Mouse (Mus musculus) heart, adult 9 months (tissue): ENCODE results near the gene Tbc1d1.

Source experiments
- DNase-seq, 2 experiments: peaks; one replicate each; pipeline ENCODE4 v3.0.0; 2022; ENCODE audit warnings: low spot score in 2 of 2

The Tbc1d1 gene

GRCm38 (mm10) chr5:64160705-64161391, 4.7 kb downstream of the Tbc1d1 start:
- peak; percentile 10 to 22 for DNase-seq

- no peak for DNase-seq
Measured at GRCm38 (mm10) chr5:64161917-64162316, 5.8 kb downstream of the Tbc1d1 start.

- no peak for DNase-seq
Measured at GRCm38 (mm10) chr5:64162582-64162981, 6.5 kb downstream of the Tbc1d1 start.

GRCm38 (mm10) chr5:64164414-64164813, 8.3 kb downstream of the Tbc1d1 start:
- no peak for DNase-seq

GRCm38 (mm10) chr5:64165826-64166225, 9.7 kb downstream of the Tbc1d1 start:
- no peak for DNase-seq

- no peak for DNase-seq
Measured at GRCm38 (mm10) chr5:64168990-64169540, 13.0 kb downstream of the Tbc1d1 start.

- no peak for DNase-seq
Measured at GRCm38 (mm10) chr5:64172884-64173283, 16.8 kb downstream of the Tbc1d1 start.

GRCm38 (mm10) chr5:64173302-64173701, 17.2 kb downstream of the Tbc1d1 start:
- DNase-seq: no peak

GRCm38 (mm10) chr5:64174429-64174935, 18.4 kb downstream of the Tbc1d1 start:
- no peak for DNase-seq

GRCm38 (mm10) chr5:64180548-64180947, 24.4 kb downstream of the Tbc1d1 start:
- no peak for DNase-seq

GRCm38 (mm10) chr5:64183712-64184111, 27.6 kb downstream of the Tbc1d1 start:
- DNase-seq: no peak

- no peak for DNase-seq
Measured at GRCm38 (mm10) chr5:64185257-64185656, 29.2 kb downstream of the Tbc1d1 start.

GRCm38 (mm10) chr5:64186566-64186965, 30.5 kb downstream of the Tbc1d1 start:
- peak; percentile 18 to 19 for DNase-seq

GRCm38 (mm10) chr5:64188083-64188648, 32.1 kb downstream of the Tbc1d1 start:
- no peak for DNase-seq

- no peak for DNase-seq
Measured at GRCm38 (mm10) chr5:64190892-64191291, 34.8 kb downstream of the Tbc1d1 start.

- DNase-seq: peak; percentile 32 to 58
Measured at GRCm38 (mm10) chr5:64193353-64193752, 37.2 kb downstream of the Tbc1d1 start.

GRCm38 (mm10) chr5:64196250-64196865, 40.3 kb downstream of the Tbc1d1 start:
- DNase-seq: no peak

GRCm38 (mm10) chr5:64196866-64197321, 40.8 kb downstream of the Tbc1d1 start:
- no peak for DNase-seq

- no peak for DNase-seq
Measured at GRCm38 (mm10) chr5:64198624-64199023, 42.5 kb downstream of the Tbc1d1 start.

GRCm38 (mm10) chr5:64201071-64201470, 45.0 kb downstream of the Tbc1d1 start:
- DNase-seq: no peak

- peak in 1 of 2 experiments; percentile 26 for DNase-seq
Measured at GRCm38 (mm10) chr5:64202306-64202705, 46.2 kb downstream of the Tbc1d1 start.

GRCm38 (mm10) chr5:64205610-64206009, 49.5 kb downstream of the Tbc1d1 start:
- no peak for DNase-seq
